Mouse (Mus musculus): ENCODE data around the gene Vps8. TPM values are rescaled to one million over a fixed set of nuclear protein-coding genes. Genes with fewer than 3 reads are reported as not detected.

Vps8 gene
- polyA plus RNA-seq, 1 experiment, result 19.4 TPM

GRCm38 (mm10) chr16:21536240-21537005, 113.5 kb downstream of the Vps8 start:
- Histone ChIP-seq H3K36me3 (ENCODE audit: control insufficient read depth, insufficient read depth) (peaks cover 6% of the 10 kb centered on the region), H3K27me3 (ENCODE audit: control insufficient read depth, insufficient read depth, insufficient read length) (no peaks in the 10 kb centered on the region), H3K4me3 (no peak overlapping the region), H3ac (ENCODE audit: control insufficient read depth, insufficient read length) (no peak overlapping the region), H3K79me2 (ENCODE audit: control insufficient read depth, insufficient read depth) (no peaks in the 10 kb centered on the region), H3K4me2 (ENCODE audit: low read depth) (no peak overlapping the region)
- TF ChIP-seq MYOG (IDR thresholded peaks at IDR 0.05; ENCODE audit: control insufficient read depth in 1 of 3, insufficient read depth in 1 of 3, insufficient read length in 2 of 3, low read depth in 2 of 3) (no peak), POLR2A (IDR thresholded peaks at IDR 0.05; ENCODE audit: insufficient read length, low read depth) (no peak), SRF (IDR thresholded peaks at IDR 0.05; ENCODE audit: control insufficient read depth, insufficient read length, low read depth) (no peak), MAX (IDR thresholded peaks at IDR 0.05; ENCODE audit: low read depth) (no peak), USF1 (IDR thresholded peaks at IDR 0.05; ENCODE audit: low read depth) (no peak), TCF3 (IDR thresholded peaks at IDR 0.05; ENCODE audit: insufficient read length, low read depth) (no peak), REST (IDR thresholded peaks at IDR 0.05; ENCODE audit: insufficient read depth, insufficient read length) (no peak), E2F4 (IDR thresholded peaks at IDR 0.05; ENCODE audit: insufficient read depth) (no peak), MYOD1 (IDR thresholded peaks at IDR 0.05; ENCODE audit: control insufficient read depth in 1 of 3, insufficient read length in 2 of 3, low read depth in 2 of 3) (no peak), TCF12 (IDR thresholded peaks at IDR 0.05; ENCODE audit: insufficient read depth, poor library complexity, severe bottlenecking) (no peak), POLR2AphosphoS2 (IDR thresholded peaks at IDR 0.05; ENCODE audit: insufficient read length, low read depth) (no peak), CEBPB (IDR thresholded peaks at IDR 0.05; ENCODE audit: insufficient read depth, poor library complexity, severe bottlenecking) (no peak)

- H3K27me3 ChIP-seq (ENCODE audit: control insufficient read depth, insufficient read depth, insufficient read length), result no peaks in the 10 kb centered on the region
- H3K4me2 ChIP-seq (ENCODE audit: low read depth), result no peak overlapping the region
- no peaks in the 10 kb centered on the region for H3K79me2 ChIP-seq (ENCODE audit: control insufficient read depth, insufficient read depth)
- H3ac ChIP-seq (ENCODE audit: control insufficient read depth, insufficient read length), result no peak overlapping the region
- no peak overlapping the region for H3K4me3 ChIP-seq
- TF ChIP-seq MAX (IDR thresholded peaks at IDR 0.05; ENCODE audit: low read depth) (no peak), USF1 (IDR thresholded peaks at IDR 0.05; ENCODE audit: low read depth) (no peak), REST (IDR thresholded peaks at IDR 0.05; ENCODE audit: insufficient read depth, insufficient read length) (no peak), POLR2A (IDR thresholded peaks at IDR 0.05; ENCODE audit: insufficient read length, low read depth) (no peak), SRF (IDR thresholded peaks at IDR 0.05; ENCODE audit: control insufficient read depth, insufficient read length, low read depth) (no peak), MYOG (IDR thresholded peaks at IDR 0.05; ENCODE audit: control insufficient read depth in 1 of 3, insufficient read depth in 1 of 3, insufficient read length in 2 of 3, low read depth in 2 of 3) (no peak)
- peaks cover 6% of the 10 kb centered on the region for H3K36me3 ChIP-seq (ENCODE audit: control insufficient read depth, insufficient read depth)
Observed at GRCm38 (mm10) chr16:21537312-21537711, 114.4 kb downstream of the Vps8 start.

DNA sequence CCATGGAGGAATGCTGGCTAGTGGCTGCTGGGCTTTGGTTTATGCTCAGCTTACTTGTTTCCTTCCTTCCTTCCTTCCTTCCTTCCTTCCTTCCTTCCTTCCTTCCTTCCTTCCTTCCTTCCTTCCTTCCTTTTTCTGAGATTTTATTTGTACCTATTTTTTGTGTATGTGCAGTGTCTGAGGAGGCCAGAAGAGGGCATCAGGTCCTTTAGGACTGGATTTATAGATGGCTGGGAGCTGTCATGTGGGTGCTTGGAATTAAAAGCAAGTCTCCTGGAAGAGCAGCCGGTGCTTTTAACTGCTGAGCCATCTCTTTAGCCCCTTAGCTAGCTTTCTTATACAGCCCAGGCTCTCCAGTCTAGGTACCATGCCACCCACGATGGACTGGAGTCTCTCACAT, 116.0 kb downstream of the Vps8 start:
- TF ChIP-seq MYOG (IDR thresholded peaks at IDR 0.05; ENCODE audit: control insufficient read depth in 1 of 3, insufficient read depth in 1 of 3, insufficient read length in 2 of 3, low read depth in 2 of 3), result no peak
- no peak for TF ChIP-seq POLR2A (IDR thresholded peaks at IDR 0.05; ENCODE audit: insufficient read length, low read depth)
- TF ChIP-seq USF1 (IDR thresholded peaks at IDR 0.05; ENCODE audit: low read depth), result no peak
- TF ChIP-seq SRF (IDR thresholded peaks at IDR 0.05; ENCODE audit: control insufficient read depth, insufficient read length, low read depth), result no peak
- no peak for TF ChIP-seq TCF3 (IDR thresholded peaks at IDR 0.05; ENCODE audit: insufficient read length, low read depth)
- no peak for TF ChIP-seq E2F4 (IDR thresholded peaks at IDR 0.05; ENCODE audit: insufficient read depth)
- TF ChIP-seq POLR2AphosphoS2 (IDR thresholded peaks at IDR 0.05; ENCODE audit: insufficient read length, low read depth), result no peak
- TF ChIP-seq TCF12 (IDR thresholded peaks at IDR 0.05; ENCODE audit: insufficient read depth, poor library complexity, severe bottlenecking), result no peak
- no peak for TF ChIP-seq MYOD1 (IDR thresholded peaks at IDR 0.05; ENCODE audit: control insufficient read depth in 1 of 3, insufficient read length in 2 of 3, low read depth in 2 of 3)
- TF ChIP-seq REST (IDR thresholded peaks at IDR 0.05; ENCODE audit: insufficient read depth, insufficient read length), result no peak
- TF ChIP-seq CEBPB (IDR thresholded peaks at IDR 0.05; ENCODE audit: insufficient read depth, poor library complexity, severe bottlenecking), result no peak
- TF ChIP-seq MAX (IDR thresholded peaks at IDR 0.05; ENCODE audit: low read depth), result no peak
- Histone ChIP-seq H3K4me2 (ENCODE audit: low read depth) (no peak overlapping the region), H3K79me2 (ENCODE audit: control insufficient read depth, insufficient read depth) (no peaks in the 10 kb centered on the region), H3K4me3 (no peak overlapping the region), H3K27me3 (ENCODE audit: control insufficient read depth, insufficient read depth, insufficient read length) (no peaks in the 10 kb centered on the region), H3ac (ENCODE audit: control insufficient read depth, insufficient read length) (no peak overlapping the region), H3K36me3 (ENCODE audit: control insufficient read depth, insufficient read depth) (peaks cover 5% of the 10 kb centered on the region)

- no peaks in the 10 kb centered on the region for H3K79me2 ChIP-seq (ENCODE audit: control insufficient read depth, insufficient read depth)
- H3K36me3 ChIP-seq (ENCODE audit: control insufficient read depth, insufficient read depth), result peaks cover 15% of the 10 kb centered on the region
- no peak overlapping the region for H3K4me2 ChIP-seq (ENCODE audit: low read depth)
- H3K27me3 ChIP-seq (ENCODE audit: control insufficient read depth, insufficient read depth, insufficient read length), result no peaks in the 10 kb centered on the region
- no peak overlapping the region for H3K4me3 ChIP-seq
- H3ac ChIP-seq (ENCODE audit: control insufficient read depth, insufficient read length), result no peak overlapping the region
- TF ChIP-seq E2F4 (IDR thresholded peaks at IDR 0.05; ENCODE audit: insufficient read depth), result no peak
- TF ChIP-seq POLR2AphosphoS2 (IDR thresholded peaks at IDR 0.05; ENCODE audit: insufficient read length, low read depth), result no peak
- TF ChIP-seq SRF (IDR thresholded peaks at IDR 0.05; ENCODE audit: control insufficient read depth, insufficient read length, low read depth), result no peak
- TF ChIP-seq TCF12 (IDR thresholded peaks at IDR 0.05; ENCODE audit: insufficient read depth, poor library complexity, severe bottlenecking), result no peak
- no peak for TF ChIP-seq MAX (IDR thresholded peaks at IDR 0.05; ENCODE audit: low read depth)
- no peak for TF ChIP-seq MYOG (IDR thresholded peaks at IDR 0.05; ENCODE audit: control insufficient read depth in 1 of 3, insufficient read depth in 1 of 3, insufficient read length in 2 of 3, low read depth in 2 of 3)
- no peak for TF ChIP-seq USF1 (IDR thresholded peaks at IDR 0.05; ENCODE audit: low read depth)
- TF ChIP-seq CEBPB (IDR thresholded peaks at IDR 0.05; ENCODE audit: insufficient read depth, poor library complexity, severe bottlenecking), result no peak
- no peak for TF ChIP-seq POLR2A (IDR thresholded peaks at IDR 0.05; ENCODE audit: insufficient read length, low read depth)
- no peak for TF ChIP-seq MYOD1 (IDR thresholded peaks at IDR 0.05; ENCODE audit: control insufficient read depth in 1 of 3, insufficient read length in 2 of 3, low read depth in 2 of 3)
- no peak for TF ChIP-seq TCF3 (IDR thresholded peaks at IDR 0.05; ENCODE audit: insufficient read length, low read depth)
- no peak for TF ChIP-seq REST (IDR thresholded peaks at IDR 0.05; ENCODE audit: insufficient read depth, insufficient read length)
Observed at GRCm38 (mm10) chr16:21542559-21542958, 119.6 kb downstream of the Vps8 start.
